Mouse (Mus musculus): Measurements from ENCODE around the gene Myh10. TPM values are rescaled to one million over a fixed set of nuclear protein-coding genes. Genes with fewer than 3 reads are reported as not detected.

Gene Myh10
- polyA plus RNA-seq (2012; rRNA removed) = 3.9 and 6.8 TPM in 2 replicates

- Histone ChIP-seq H3K27ac (ENCODE audit: insufficient read depth, low read depth, low read length) (peak within 1 kb of the TSS; percentile 61), H3K36me3 (ENCODE audit: control insufficient read depth, insufficient read depth, low read length) (no peaks in the 10 kb centered on the region)
- under 1% methylated on average over 51 of the region's 51 CpGs for WGBS
These were observed at the start of gene Myh10 for GRCm38 (mm10) chr11:68691321-68692009. Gene Myh10 (plus strand): TSS chr11:68691559.

GRCm38 (mm10) chr11:68644781-68645180, 46.6 kb upstream of the Myh10 start:
- Histone ChIP-seq H3K4me3 (ENCODE audit: low read depth, low read length) (no peak overlapping the region), H3K4me1 (ENCODE audit: control insufficient read depth, insufficient read depth, insufficient read length, low read length) (no peaks in the 10 kb centered on the region), H3K27ac (ENCODE audit: insufficient read depth, low read depth, low read length) (no peak overlapping the region), H3K27me3 (ENCODE audit: control insufficient read depth, insufficient read depth, low read length) (no peaks in the 10 kb centered on the region), H3K36me3 (ENCODE audit: control insufficient read depth, insufficient read depth, low read length) (no peaks in the 10 kb centered on the region)
- TF ChIP-seq CTCF (IDR thresholded peaks at IDR 0.05; ENCODE audit: extremely low read depth, insufficient read length, insufficient replicate concordance, low read depth, low read length) (no peak), POLR2A (IDR thresholded peaks at IDR 0.05; ENCODE audit: low read depth, low read length) (no peak)
- 65% methylated on average over 6 of the region's 6 CpGs for WGBS

More at GRCm38 (mm10) chr11:68691321-68692009, at the start of gene Myh10:
- Histone ChIP-seq H3K4me1 (ENCODE audit: control insufficient read depth, insufficient read depth, insufficient read length, low read length) (peaks cover 9% of the 10 kb centered on the region), H3K27me3 (ENCODE audit: control insufficient read depth, insufficient read depth, low read length) (peaks cover 29% of the 10 kb centered on the region), H3K4me3 (ENCODE audit: low read depth, low read length) (peak within 1 kb of the TSS; percentile 73)
- TF ChIP-seq CTCF (IDR thresholded peaks at IDR 0.05; ENCODE audit: extremely low read depth, insufficient read length, insufficient replicate concordance, low read depth, low read length) = no peak
- peak; percentile 36; the same call in 1 of the 2 replicates for TF ChIP-seq POLR2A (IDR thresholded peaks at IDR 0.05; ENCODE audit: low read depth, low read length)

GRCm38 (mm10) chr11:68647808-68648207, 43.6 kb upstream of the Myh10 start:
- Histone ChIP-seq H3K27ac (ENCODE audit: insufficient read depth, low read depth, low read length) (no peak overlapping the region), H3K4me3 (ENCODE audit: low read depth, low read length) (no peak overlapping the region), H3K4me1 (ENCODE audit: control insufficient read depth, insufficient read depth, insufficient read length, low read length) (no peaks in the 10 kb centered on the region), H3K27me3 (ENCODE audit: control insufficient read depth, insufficient read depth, low read length) (no peaks in the 10 kb centered on the region), H3K36me3 (ENCODE audit: control insufficient read depth, insufficient read depth, low read length) (no peaks in the 10 kb centered on the region)
- TF ChIP-seq CTCF (IDR thresholded peaks at IDR 0.05; ENCODE audit: extremely low read depth, insufficient read length, insufficient replicate concordance, low read depth, low read length) (no peak), POLR2A (IDR thresholded peaks at IDR 0.05; ENCODE audit: low read depth, low read length) (no peak)
- WGBS = 53% methylated on average over 5 of the region's 5 CpGs

- H3K4me1 ChIP-seq (ENCODE audit: control insufficient read depth, insufficient read depth, insufficient read length, low read length) = no peaks in the 10 kb centered on the region
- no peak overlapping the region for H3K27ac ChIP-seq (ENCODE audit: insufficient read depth, low read depth, low read length)
- TF ChIP-seq CTCF (IDR thresholded peaks at IDR 0.05; ENCODE audit: extremely low read depth, insufficient read length, insufficient replicate concordance, low read depth, low read length) (no peak), POLR2A (IDR thresholded peaks at IDR 0.05; ENCODE audit: low read depth, low read length) (no peak)
- H3K36me3 ChIP-seq (ENCODE audit: control insufficient read depth, insufficient read depth, low read length) = no peaks in the 10 kb centered on the region
- WGBS = 58% methylated on average over 16 of the region's 16 CpGs
- no peaks in the 10 kb centered on the region for H3K27me3 ChIP-seq (ENCODE audit: control insufficient read depth, insufficient read depth, low read length)
- no peak overlapping the region for H3K4me3 ChIP-seq (ENCODE audit: low read depth, low read length)
These were observed 42.8 kb upstream of the Myh10 start for GRCm38 (mm10) chr11:68648385-68649148.

GRCm38 (mm10) chr11:68651518-68651917, 39.8 kb upstream of the Myh10 start:
- Histone ChIP-seq H3K4me3 (ENCODE audit: low read depth, low read length) (no peak overlapping the region), H3K27ac (ENCODE audit: insufficient read depth, low read depth, low read length) (no peak overlapping the region), H3K27me3 (ENCODE audit: control insufficient read depth, insufficient read depth, low read length) (no peaks in the 10 kb centered on the region), H3K4me1 (ENCODE audit: control insufficient read depth, insufficient read depth, insufficient read length, low read length) (peaks cover 2% of the 10 kb centered on the region; the same call in 1 of the 2 replicates), H3K36me3 (ENCODE audit: control insufficient read depth, insufficient read depth, low read length) (no peaks in the 10 kb centered on the region)
- 53% methylated on average over 2 of the region's 2 CpGs for WGBS
- no peak for TF ChIP-seq POLR2A (IDR thresholded peaks at IDR 0.05; ENCODE audit: low read depth, low read length)
- no peak for TF ChIP-seq CTCF (IDR thresholded peaks at IDR 0.05; ENCODE audit: extremely low read depth, insufficient read length, insufficient replicate concordance, low read depth, low read length)

- TF ChIP-seq CTCF (IDR thresholded peaks at IDR 0.05; ENCODE audit: extremely low read depth, insufficient read length, insufficient replicate concordance, low read depth, low read length) = no peak
- TF ChIP-seq POLR2A (IDR thresholded peaks at IDR 0.05; ENCODE audit: low read depth, low read length) = no peak
- H3K27ac ChIP-seq (ENCODE audit: insufficient read depth, low read depth, low read length) = no peak overlapping the region
- H3K4me1 ChIP-seq (ENCODE audit: control insufficient read depth, insufficient read depth, insufficient read length, low read length) = peaks cover 2% of the 10 kb centered on the region; the same call in 1 of the 2 replicates
- no peaks in the 10 kb centered on the region for H3K36me3 ChIP-seq (ENCODE audit: control insufficient read depth, insufficient read depth, low read length)
- 92% methylated on average over 1 of the region's 1 CpGs for WGBS
- no peak overlapping the region for H3K4me3 ChIP-seq (ENCODE audit: low read depth, low read length)
- H3K27me3 ChIP-seq (ENCODE audit: control insufficient read depth, insufficient read depth, low read length) = no peaks in the 10 kb centered on the region
These were observed 35.8 kb upstream of the Myh10 start for GRCm38 (mm10) chr11:68655524-68655923.

All from small intestine, adult 2 months (tissue).